Mouse (Mus musculus) brain, embryonic 18.5 days (tissue): Measurements from ENCODE around the gene Syne3.

Experiments used
- DNase-seq: peaks from one replicate; pipeline ENCODE4 v3.0.0-alpha.2; 2012; ENCODE audit warnings: low read depth, low spot score

The Syne3 gene

GRCm38 (mm10) chr12:105025947-105026586, 16.5 kb upstream of the Syne3 start:
- DNase-seq, result no peak

GRCm38 (mm10) chr12:105025271-105025946, 15.8 kb upstream of the Syne3 start:
- no peak for DNase-seq

GRCm38 (mm10) chr12:105022776-105023175, 13.2 kb upstream of the Syne3 start:
- DNase-seq, result no peak

- DNase-seq, result no peak
These were observed 12.5 kb upstream of the Syne3 start for GRCm38 (mm10) chr12:105022141-105022540.

- no peak for DNase-seq
These were observed 11.9 kb upstream of the Syne3 start for GRCm38 (mm10) chr12:105021441-105022069.

- DNase-seq, result no peak
These were observed 10.0 kb upstream of the Syne3 start for GRCm38 (mm10) chr12:105019359-105020219.

GRCm38 (mm10) chr12:105016639-105017038, 7.0 kb upstream of the Syne3 start:
- no peak for DNase-seq

GRCm38 (mm10) chr12:105016199-105016598, 6.6 kb upstream of the Syne3 start:
- DNase-seq, result no peak

GRCm38 (mm10) chr12:105013065-105013464, 3.5 kb upstream of the Syne3 start:
- DNase-seq, result no peak

GRCm38 (mm10) chr12:105012314-105012713, 2.7 kb upstream of the Syne3 start:
- DNase-seq, result no peak

- no peak for DNase-seq
These were observed 2.0 kb upstream of the Syne3 start for GRCm38 (mm10) chr12:105011589-105011988.

GRCm38 (mm10) chr12:105010213-105010790, 693 bp upstream of the Syne3 start:
- DNase-seq, result no peak

GRCm38 (mm10) chr12:105008752-105009178, 844 bp downstream of the Syne3 start:
- DNase-seq, result no peak

- DNase-seq, result no peak
These were observed 1.5 kb downstream of the Syne3 start for GRCm38 (mm10) chr12:105008150-105008549.

- DNase-seq, result no peak
These were observed 4.0 kb downstream of the Syne3 start for GRCm38 (mm10) chr12:105005715-105005972.

GRCm38 (mm10) chr12:105004956-105005714, 4.5 kb downstream of the Syne3 start:
- DNase-seq, result no peak

- no peak for DNase-seq
These were observed 5.9 kb downstream of the Syne3 start for GRCm38 (mm10) chr12:105003715-105004114.

GRCm38 (mm10) chr12:105003158-105003557, 6.5 kb downstream of the Syne3 start:
- DNase-seq, result no peak

GRCm38 (mm10) chr12:105002340-105003132, 7.1 kb downstream of the Syne3 start:
- DNase-seq, result no peak

GRCm38 (mm10) chr12:105001317-105001716, 8.3 kb downstream of the Syne3 start:
- no peak for DNase-seq
